Mouse (Mus musculus) megakaryocyte progenitor cell, adult 5-6 weeks (primary cell): ENCODE data around the gene Dhrs7. TPM values are rescaled to one million over a fixed set of nuclear protein-coding genes. Genes with fewer than 3 reads are reported as not detected.
"Not testable (repeated sequence)": the region's sequence is repeated elsewhere in the genome, so short reads cannot be mapped to it uniquely, and the experiment has no call there.

ENCODE experiments used
- ATAC-seq: replicated peaks from 2 replicates; pipeline ENCODE4 v1.8.0; 2016; ENCODE audit warnings: mild to moderate bottlenecking, moderate TSS enrichment, inconsistent platforms; ENCODE audit not compliant: poor library complexity
- total RNA-seq, 2 experiments: library from RNA; stranded (forward) in 1 of 2; stranded (reverse) in 1 of 2; fragments of 157-497, 149-512 nt in 1 of 2; fragments of 200-1000 nt in 1 of 2; gene quantifications; 2 replicates each; pipeline versions ENCODE4 v1.2.3 to v1.2.4; 2015 to 2017

Dhrs7 gene
- total RNA-seq (2015) (30.0 and 33.0 TPM in 2 replicates), total RNA-seq (2017) (49.9 and 59.7 TPM in 2 replicates)

GRCm38 (mm10) chr12:72664735-72665337 lies at the start of gene Dhrs7:
Dhrs7 (minus strand) TSS chr12:72664909.
- ATAC-seq: peak; percentile 90

GRCm38 (mm10) chr12:72709981-72710380 lies 45.3 kb upstream of the Dhrs7 start:
- no peak for ATAC-seq

- ATAC-seq: peak; percentile 84
Observed at GRCm38 (mm10) chr12:72704068-72704467, 39.4 kb upstream of the Dhrs7 start.

- ATAC-seq: no peak
Observed at GRCm38 (mm10) chr12:72700013-72700412, 35.3 kb upstream of the Dhrs7 start.

GRCm38 (mm10) chr12:72694901-72695463 lies 30.3 kb upstream of the Dhrs7 start:
- ATAC-seq: no peak

GRCm38 (mm10) chr12:72694438-72694837 lies 29.7 kb upstream of the Dhrs7 start:
- ATAC-seq: no peak

- ATAC-seq: peak; percentile 95
Observed at GRCm38 (mm10) chr12:72693895-72694294, 29.2 kb upstream of the Dhrs7 start.

- not testable (repeated sequence) for ATAC-seq
Observed at GRCm38 (mm10) chr12:72688281-72688680, 23.6 kb upstream of the Dhrs7 start.

GRCm38 (mm10) chr12:72687741-72688140 lies 23.0 kb upstream of the Dhrs7 start:
- ATAC-seq: not testable (repeated sequence)

- ATAC-seq: not testable (repeated sequence)
Observed at GRCm38 (mm10) chr12:72686566-72686965, 21.9 kb upstream of the Dhrs7 start.

GRCm38 (mm10) chr12:72683612-72684011 lies 18.9 kb upstream of the Dhrs7 start:
- ATAC-seq: no peak

GRCm38 (mm10) chr12:72682511-72683282 lies 18.0 kb upstream of the Dhrs7 start:
- ATAC-seq: peak; percentile 58

- no peak for ATAC-seq
Observed at GRCm38 (mm10) chr12:72681919-72682318, 17.2 kb upstream of the Dhrs7 start.

- peak; percentile 59; the same call in 1 of the 2 replicates for ATAC-seq
Observed at GRCm38 (mm10) chr12:72679635-72680034, 14.9 kb upstream of the Dhrs7 start.

- peak; percentile 42 for ATAC-seq
Observed at GRCm38 (mm10) chr12:72674820-72675219, 10.1 kb upstream of the Dhrs7 start.

GRCm38 (mm10) chr12:72674079-72674797 lies 9.5 kb upstream of the Dhrs7 start:
- ATAC-seq: peak; percentile 72

- no peak for ATAC-seq
Observed at GRCm38 (mm10) chr12:72671516-72672135, 6.9 kb upstream of the Dhrs7 start.

- peak; percentile 53 for ATAC-seq
Observed at GRCm38 (mm10) chr12:72670921-72671320, 6.2 kb upstream of the Dhrs7 start.

GRCm38 (mm10) chr12:72667868-72668469 lies 3.3 kb upstream of the Dhrs7 start:
- ATAC-seq: peak; percentile 63

- ATAC-seq: no peak
Observed at GRCm38 (mm10) chr12:72666015-72666414, 1.3 kb upstream of the Dhrs7 start.
